Mouse (Mus musculus) limb, embryonic 10.5 days (tissue): Measurements from ENCODE around the gene Abca8b. TPM values are rescaled to one million over a fixed set of nuclear protein-coding genes. Genes with fewer than 3 reads are reported as not detected.
A peak's percentile ranks its signal among the peaks of the same experiment; 100 is the strongest.

Experiments
- DNase-seq: peaks from one replicate; pipeline ENCODE4 v3.0.0-alpha.2; 2017; ENCODE audit warnings: low spot score
- H3K27ac ChIP-seq: fragments of 300-500 bp; sonication (generic); 2 replicates; pipeline ENCODE4 v1.5.1; 2016; ENCODE audit warnings: mild to moderate bottlenecking
- H3K27me3 ChIP-seq: fragments of 300-500 bp; sonication (generic); 2 replicates; pipeline ENCODE4 v1.6.1; 2016; ENCODE audit warnings: low read depth, mild to moderate bottlenecking; ENCODE audit not compliant: poor library complexity, severe bottlenecking
- H3K36me3 ChIP-seq: fragments of 300-500 bp; sonication (generic); 2 replicates; pipeline ENCODE4 v1.6.1; 2016; ENCODE audit warnings: mild to moderate bottlenecking, moderate library complexity
- H3K4me1 ChIP-seq: fragments of 300-500 bp; sonication (generic); 2 replicates; pipeline ENCODE4 v1.6.1; 2016
- H3K4me3 ChIP-seq: fragments of 300-500 bp; sonication (generic); 2 replicates; pipeline ENCODE4 v1.5.1; 2016; ENCODE audit warnings: mild to moderate bottlenecking, moderate library complexity
- H3K9me3 ChIP-seq: fragments of 300-500 bp; sonication (generic); replicated peaks from 2 replicates; pipeline ENCODE4 v1.6.1; 2016; ENCODE audit warnings: mild to moderate bottlenecking
- WGBS: fragments of 180-500 bp; shearing (Covaris S2); methylation state at CpG from one replicate; pipeline ENCODE4 v1.1.7; 2016; 5-methylcytosine and 5-hydroxymethylcytosine counted together
- polyA plus RNA-seq: library from polyadenylated mRNA; unstranded; fragments of >200 nt; fragmentation: Nextera tagmentation; extraction: Ambion mirVana; gene quantifications from 2 replicates; pipeline ENCODE4 v1.2.1, GENCODE M21; 2016

Abca8b gene
- polyA plus RNA-seq, 1 experiment from 2014 or later = 1.6 TPM

DNA sequence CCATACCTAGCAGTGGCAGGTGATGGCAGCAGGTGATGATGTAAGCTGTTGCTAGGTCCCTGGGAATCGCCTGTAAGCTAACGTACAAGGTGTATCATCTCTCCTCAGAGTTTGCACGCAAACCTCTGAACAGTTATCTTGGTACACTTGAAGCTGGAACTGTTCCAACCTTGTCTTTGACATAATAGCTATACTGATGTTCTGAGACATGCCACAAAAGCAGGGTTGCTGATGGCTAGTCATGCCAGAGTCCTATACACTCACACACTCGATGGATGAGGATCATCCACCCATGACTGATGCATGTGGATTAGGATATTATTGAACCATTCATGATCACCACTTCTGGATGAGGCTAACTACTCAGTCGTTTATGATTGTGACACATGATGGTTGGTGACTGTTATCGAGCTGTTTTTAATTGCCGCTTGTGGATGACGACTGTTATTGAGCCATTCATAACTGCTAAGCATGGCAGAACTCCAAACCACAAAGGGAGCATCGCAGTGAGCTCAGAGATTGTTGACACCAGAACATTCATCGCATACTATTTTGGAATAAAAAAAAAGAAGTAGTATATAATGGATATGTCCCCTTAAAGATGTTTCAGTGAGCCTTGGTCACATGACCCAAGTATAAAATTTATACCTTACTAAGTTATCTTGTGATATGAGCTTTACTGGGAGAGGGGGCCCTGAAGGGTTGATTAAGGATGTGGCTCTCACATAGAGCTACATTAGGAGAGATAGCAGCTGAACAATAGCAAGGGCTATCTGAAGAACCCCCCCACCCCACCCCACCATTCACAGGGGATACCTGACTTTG lies 87.2 kb downstream of the Abca8b start:
- WGBS = 91% methylated on average over 10 of the region's 10 CpGs
- H3K27ac ChIP-seq = peak overlapping the region; percentile 19; the same call in 1 of the 2 replicates
- no peaks in the 10 kb centered on the region for H3K36me3 ChIP-seq
- no peak overlapping the region for H3K4me3 ChIP-seq
- H3K4me1 ChIP-seq = peaks cover 35% of the 10 kb centered on the region
- H3K27me3 ChIP-seq = no peaks in the 10 kb centered on the region
- DNase-seq = no peak
- H3K9me3 ChIP-seq = 0 out of 2 replicates have a peak, but pooled peaks cover 1% of the 10 kb centered on the region

DNA sequence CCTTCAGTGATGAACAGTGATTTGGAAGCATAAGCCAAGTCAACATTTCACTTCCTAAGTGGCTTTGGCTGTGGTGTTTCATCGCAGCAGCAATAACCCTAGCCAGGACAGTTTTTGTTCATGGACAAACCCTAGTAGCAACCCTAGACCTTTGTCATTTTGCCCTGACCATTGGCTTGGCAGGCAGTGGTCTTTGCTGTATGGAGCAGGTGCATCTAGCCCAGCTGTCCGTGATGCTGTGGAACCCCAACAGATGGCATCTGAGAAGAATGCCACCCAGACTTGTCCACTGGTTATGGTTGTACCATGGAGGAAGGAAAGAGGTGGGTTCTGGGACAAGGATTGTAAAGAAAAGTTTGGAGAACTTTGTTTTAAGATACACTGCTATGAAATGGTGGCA lies 88.1 kb downstream of the Abca8b start:
- Histone ChIP-seq H3K9me3 (0 out of 2 replicates have a peak, but pooled peaks cover 1% of the 10 kb centered on the region), H3K36me3 (no peaks in the 10 kb centered on the region), H3K27ac (no peak overlapping the region), H3K27me3 (no peaks in the 10 kb centered on the region), H3K4me3 (no peak overlapping the region), H3K4me1 (peaks cover 44% of the 10 kb centered on the region)
- no peak for DNase-seq
- WGBS = 95% methylated on average over 2 of the region's 2 CpGs

DNA sequence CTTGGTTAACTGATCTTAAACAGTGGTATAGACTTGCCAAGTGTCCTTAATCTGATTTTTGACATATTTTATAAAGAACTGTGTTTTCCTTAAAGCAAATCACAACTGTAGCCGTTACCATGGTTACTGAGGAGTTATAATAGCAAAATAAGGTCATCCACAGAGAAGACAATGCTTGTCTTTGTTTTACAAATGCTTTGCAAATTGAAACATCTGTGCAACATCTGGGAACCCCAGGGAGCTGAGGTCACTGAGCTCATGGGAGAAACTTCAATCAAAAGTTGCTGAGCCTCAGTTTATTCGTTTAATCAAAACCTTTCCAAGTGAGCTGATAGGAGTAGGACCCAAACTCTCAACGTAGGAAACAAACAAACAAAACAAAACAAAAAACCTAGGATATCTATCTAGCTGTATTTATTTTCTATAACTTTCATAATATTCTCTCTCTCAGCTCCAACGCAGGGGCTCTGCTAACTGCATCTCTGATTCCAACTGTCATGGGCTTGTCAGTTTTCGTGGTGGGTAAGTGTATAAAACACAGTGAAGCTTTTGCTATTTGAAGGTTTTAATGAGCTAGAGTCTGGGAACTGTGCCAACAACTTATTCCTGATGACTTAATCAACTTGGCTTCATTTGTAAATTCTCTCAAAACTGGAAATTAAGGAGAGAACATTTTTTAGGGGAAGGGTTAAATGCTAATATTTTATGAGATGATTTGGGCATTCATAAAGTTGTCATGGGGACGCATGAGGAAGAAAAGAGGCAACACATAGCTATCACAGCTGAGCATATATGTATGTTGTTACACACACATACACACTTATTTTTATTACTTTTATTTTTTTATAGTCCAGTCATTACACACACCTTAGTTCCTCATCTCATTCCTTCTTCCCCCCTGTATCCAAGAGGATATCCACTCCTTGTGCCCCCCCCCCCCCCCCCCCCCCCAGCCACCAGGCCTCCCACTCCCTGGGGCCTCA lies 92.7 kb downstream of the Abca8b start:
- Histone ChIP-seq H3K9me3 (no peaks in the 10 kb centered on the region), H3K27ac (peak overlapping the region; percentile 77), H3K36me3 (no peaks in the 10 kb centered on the region), H3K4me3 (no peak overlapping the region), H3K4me1 (peaks cover 52% of the 10 kb centered on the region), H3K27me3 (no peaks in the 10 kb centered on the region)
- no peak for DNase-seq
- 39% methylated on average over 6 of the region's 6 CpGs for WGBS

DNA sequence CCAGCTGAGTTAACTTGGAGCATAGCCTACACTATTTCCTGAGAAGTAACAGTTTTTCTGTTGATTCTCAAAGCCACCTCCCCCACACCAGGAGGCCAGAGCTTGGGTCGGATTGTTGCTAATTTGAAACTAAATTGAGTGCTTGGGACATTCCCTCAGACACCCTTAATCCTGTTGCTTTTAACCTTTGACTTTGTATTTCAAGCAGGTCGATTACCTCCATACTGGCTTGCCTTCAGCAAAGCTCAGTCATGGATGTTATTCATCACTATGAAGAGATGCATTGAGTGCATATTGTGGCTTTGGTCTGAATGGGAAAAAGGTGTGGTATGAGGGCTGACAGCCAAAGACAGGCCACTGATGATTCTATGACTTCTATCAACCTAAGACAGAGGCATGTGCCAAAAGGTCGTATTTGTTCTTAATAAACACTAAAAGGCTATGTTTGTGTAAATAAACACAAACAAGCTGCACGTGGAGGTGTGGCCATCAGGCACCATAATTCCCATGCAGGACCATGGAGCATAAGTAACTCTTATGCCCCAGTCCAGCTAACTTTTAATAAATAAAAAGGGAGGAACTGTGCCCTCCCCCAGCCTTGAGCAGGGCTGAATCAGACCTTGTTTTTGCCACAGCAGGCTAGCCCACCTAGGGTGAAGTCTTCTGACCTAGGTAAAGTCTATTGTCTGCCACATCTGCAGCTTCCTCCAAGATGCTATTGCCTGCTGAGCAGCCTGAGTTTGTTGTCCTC lies 95.0 kb downstream of the Abca8b start:
- DNase-seq = peak; percentile 39
- H3K27ac ChIP-seq = peak overlapping the region; percentile 77

DNA sequence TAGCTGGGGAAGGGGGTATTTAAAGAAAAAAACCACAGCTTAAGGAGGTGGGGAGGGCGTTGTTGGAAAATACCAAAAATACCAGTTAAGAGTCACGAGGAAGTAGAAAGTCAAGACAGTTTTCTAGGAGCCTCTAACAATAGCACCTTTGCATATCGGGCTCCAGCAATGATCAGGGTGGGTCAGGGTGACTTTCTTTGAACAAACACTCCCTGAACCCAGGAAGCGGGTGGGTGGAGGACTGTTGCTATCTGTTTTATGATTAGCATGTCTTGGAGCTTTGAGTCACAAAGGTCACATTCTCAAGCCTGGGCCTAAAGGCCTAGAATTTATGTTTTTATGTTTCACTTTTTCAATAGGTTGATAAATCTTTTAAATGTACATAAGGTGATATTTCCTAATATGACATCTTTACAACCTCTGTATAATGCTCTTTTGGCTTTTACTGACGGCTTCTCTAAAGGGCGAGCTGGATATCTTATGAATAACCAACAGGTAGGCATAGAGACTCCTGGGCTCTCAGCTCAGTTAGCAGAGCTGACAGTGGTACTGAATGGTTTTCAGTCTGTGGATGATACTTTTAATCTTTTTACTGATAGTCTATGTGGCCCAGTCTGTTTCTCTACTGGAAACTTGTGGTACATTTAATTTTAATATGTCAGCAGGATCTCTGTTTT lies 96.7 kb downstream of the Abca8b start:
- 93% methylated on average over 6 of the region's 6 CpGs for WGBS
- no peaks in the 10 kb centered on the region for H3K36me3 ChIP-seq
- DNase-seq = no peak

More for the DNA sequence above, 95.0 kb downstream of the Abca8b start:
- H3K9me3 ChIP-seq = no peaks in the 10 kb centered on the region
- WGBS = 14% methylated on average over 4 of the region's 4 CpGs
- H3K4me3 ChIP-seq = no peak overlapping the region
- no peaks in the 10 kb centered on the region for H3K27me3 ChIP-seq
- peaks cover 58% of the 10 kb centered on the region for H3K4me1 ChIP-seq
- no peaks in the 10 kb centered on the region for H3K36me3 ChIP-seq

DNA sequence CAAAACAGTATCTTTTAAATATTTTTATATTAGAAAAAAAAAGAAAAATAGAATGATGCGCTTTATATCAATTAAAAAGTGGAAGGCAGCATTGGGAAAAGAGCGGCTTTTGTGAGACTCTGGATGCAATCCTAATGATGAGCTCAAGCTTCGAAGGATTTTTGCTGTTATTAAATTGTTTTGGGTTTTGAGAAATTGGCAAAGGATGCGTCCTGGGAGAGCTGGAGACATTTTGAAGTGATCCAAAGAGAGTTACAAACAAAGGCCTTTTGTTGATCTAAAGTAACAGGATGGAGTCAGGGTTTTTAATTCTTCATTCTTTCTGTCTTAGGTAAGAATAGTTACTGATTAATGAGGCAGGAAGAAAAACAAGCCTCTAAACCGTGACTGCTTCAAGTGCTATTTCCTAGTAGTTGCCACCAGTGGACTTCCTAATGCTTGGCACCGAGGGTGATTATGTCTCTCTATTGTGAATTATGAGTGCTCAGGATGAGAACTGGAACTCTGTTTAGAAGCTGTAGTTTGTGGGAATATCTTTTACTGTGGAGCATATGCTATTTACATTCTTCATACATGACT lies 99.6 kb downstream of the Abca8b start:
- DNase-seq = no peak
- H3K27ac ChIP-seq = no peak overlapping the region
- WGBS = 77% methylated on average over 6 of the region's 6 CpGs

More for the DNA sequence above, 96.7 kb downstream of the Abca8b start:
- no peaks in the 10 kb centered on the region for H3K27me3 ChIP-seq
- H3K4me3 ChIP-seq = no peak overlapping the region
- peaks cover 50% of the 10 kb centered on the region for H3K4me1 ChIP-seq
- H3K27ac ChIP-seq = no peak overlapping the region
- no peaks in the 10 kb centered on the region for H3K9me3 ChIP-seq

DNA sequence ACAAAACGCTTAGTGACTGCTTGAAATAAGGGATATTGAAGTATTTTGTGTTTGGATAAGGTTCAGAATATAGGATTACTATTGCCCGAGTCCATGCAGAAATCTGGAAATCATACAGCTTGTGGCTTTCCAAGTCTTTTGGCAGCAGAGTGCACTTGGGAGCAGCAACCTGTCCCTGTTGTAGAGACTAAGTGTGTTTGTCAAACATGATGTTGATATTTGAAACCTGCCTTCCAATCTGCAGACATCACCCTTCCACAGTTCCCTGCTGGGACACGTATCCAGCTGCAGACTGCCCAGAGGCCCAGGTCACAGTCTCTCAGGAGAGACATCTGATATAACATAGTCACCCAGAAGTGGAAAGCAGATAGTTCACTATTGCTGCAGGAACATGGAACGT lies 100.1 kb downstream of the Abca8b start:
- no peak for DNase-seq
- Histone ChIP-seq H3K27ac (no peak overlapping the region), H3K4me3 (no peak overlapping the region), H3K36me3 (no peaks in the 10 kb centered on the region), H3K27me3 (no peaks in the 10 kb centered on the region), H3K9me3 (no peaks in the 10 kb centered on the region), H3K4me1 (peaks cover 19% of the 10 kb centered on the region)
- WGBS = 75% methylated on average over 4 of the region's 4 CpGs

More for the DNA sequence above, 99.6 kb downstream of the Abca8b start:
- Histone ChIP-seq H3K9me3 (no peaks in the 10 kb centered on the region), H3K27me3 (no peaks in the 10 kb centered on the region), H3K36me3 (no peaks in the 10 kb centered on the region), H3K4me1 (peaks cover 25% of the 10 kb centered on the region), H3K4me3 (no peak overlapping the region)

DNA sequence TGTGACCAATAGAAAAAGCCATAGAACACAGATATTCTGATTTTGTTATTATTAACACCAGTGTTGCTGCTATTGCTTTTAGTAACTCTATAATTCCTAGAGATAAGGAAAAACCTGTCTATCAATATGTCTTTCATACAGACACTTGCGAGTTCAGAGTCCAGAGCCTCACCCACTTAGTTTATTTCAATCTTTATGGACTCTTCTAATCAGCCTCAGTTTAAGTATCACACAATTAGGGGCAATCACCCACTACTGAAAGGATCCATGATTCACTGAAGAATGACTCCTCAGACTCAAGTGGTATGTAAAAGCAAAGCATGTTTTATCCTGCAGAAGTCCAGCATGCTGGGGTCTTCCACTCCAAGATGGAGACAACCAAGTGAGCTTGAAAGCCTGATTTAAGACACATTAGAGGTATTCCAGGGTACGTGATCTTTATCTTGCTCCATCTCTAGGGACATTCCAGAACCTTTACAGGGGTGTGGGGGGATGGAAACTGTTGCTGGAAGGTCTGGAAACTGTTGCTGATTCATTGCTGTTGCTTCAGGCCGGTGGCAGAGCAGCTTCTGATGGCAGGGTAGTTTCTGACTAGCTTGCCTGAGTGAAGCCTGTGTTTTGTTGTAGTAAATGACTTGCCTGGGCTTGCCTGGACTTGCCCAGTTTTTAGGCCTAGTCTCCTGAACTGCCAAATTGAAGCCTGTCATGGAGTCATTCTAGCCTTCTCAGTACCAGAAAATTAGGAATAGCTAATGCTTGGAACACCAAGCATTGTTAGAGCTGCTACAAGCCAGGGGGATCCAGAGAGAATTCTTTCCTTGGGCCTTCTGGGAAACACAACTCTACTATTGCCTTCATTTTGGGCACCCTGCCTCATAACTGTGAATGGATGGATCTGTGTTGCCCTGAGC lies 101.5 kb downstream of the Abca8b start:
- Histone ChIP-seq H3K36me3 (no peaks in the 10 kb centered on the region), H3K4me1 (peaks cover 11% of the 10 kb centered on the region), H3K27ac (no peak overlapping the region), H3K9me3 (no peaks in the 10 kb centered on the region), H3K4me3 (no peak overlapping the region), H3K27me3 (no peaks in the 10 kb centered on the region)
- no peak for DNase-seq
- 77% methylated on average over 3 of the region's 3 CpGs for WGBS

DNA sequence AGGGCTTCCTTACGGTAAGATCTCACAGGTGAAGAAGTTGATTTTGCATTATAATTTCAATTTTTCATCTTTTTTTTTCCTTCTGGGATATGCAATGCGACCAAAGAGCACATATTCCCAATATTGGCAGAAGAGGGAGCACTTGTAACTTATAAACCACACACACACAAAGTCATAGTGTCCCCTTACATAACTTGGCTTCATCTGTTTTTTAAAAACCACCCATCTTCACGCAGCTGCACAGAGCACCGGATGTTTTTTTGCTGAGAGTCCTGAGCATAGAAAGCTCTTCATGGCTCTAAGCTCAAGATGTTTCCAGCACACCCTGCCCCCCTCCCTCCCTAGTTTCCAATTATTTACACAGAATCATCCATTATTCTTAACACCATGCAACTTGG lies 103.7 kb downstream of the Abca8b start:
- peaks cover 11% of the 10 kb centered on the region for H3K4me1 ChIP-seq
- H3K27me3 ChIP-seq = no peaks in the 10 kb centered on the region
- 83% methylated on average over 4 of the region's 4 CpGs for WGBS
- no peak overlapping the region; the same call in 1 of the 2 replicates for H3K27ac ChIP-seq
- DNase-seq = no peak
- no peaks in the 10 kb centered on the region for H3K36me3 ChIP-seq
- H3K4me3 ChIP-seq = no peak overlapping the region
- no peaks in the 10 kb centered on the region for H3K9me3 ChIP-seq

DNA sequence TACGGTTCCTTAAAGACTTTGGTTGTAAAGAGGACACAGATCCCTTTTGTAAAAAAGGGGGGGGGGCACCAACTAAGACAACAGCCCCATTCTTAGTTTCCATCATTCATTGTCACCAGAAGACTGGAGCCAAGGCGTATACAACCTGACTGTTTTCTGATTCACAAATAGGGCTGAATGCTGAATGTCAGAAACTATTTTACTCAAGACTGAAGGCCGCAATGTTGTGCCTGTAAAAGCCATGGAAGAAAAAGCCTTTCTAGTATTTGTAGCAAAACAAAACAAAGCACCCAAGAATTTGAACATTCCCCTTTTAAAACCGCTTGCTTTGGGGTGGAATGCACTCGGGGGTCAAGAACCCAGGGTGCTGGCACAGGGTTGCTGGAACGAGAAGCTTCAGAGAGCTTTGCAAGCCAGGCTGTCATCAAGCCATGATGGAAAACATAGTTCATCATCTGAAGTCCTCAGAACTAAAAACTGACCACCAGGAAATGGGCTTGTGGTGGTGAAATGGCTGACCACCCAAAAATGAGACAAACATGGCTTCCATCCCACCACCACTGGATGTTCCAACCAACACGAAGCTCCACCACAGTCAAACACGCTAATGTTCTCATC lies 104.2 kb downstream of the Abca8b start:
- Histone ChIP-seq H3K4me1 (peaks cover 11% of the 10 kb centered on the region), H3K27ac (no peak overlapping the region; the same call in 1 of the 2 replicates), H3K27me3 (no peaks in the 10 kb centered on the region), H3K4me3 (no peak overlapping the region), H3K36me3 (no peaks in the 10 kb centered on the region), H3K9me3 (no peaks in the 10 kb centered on the region)
- DNase-seq = no peak
- WGBS = 86% methylated on average over 8 of the region's 8 CpGs

DNA sequence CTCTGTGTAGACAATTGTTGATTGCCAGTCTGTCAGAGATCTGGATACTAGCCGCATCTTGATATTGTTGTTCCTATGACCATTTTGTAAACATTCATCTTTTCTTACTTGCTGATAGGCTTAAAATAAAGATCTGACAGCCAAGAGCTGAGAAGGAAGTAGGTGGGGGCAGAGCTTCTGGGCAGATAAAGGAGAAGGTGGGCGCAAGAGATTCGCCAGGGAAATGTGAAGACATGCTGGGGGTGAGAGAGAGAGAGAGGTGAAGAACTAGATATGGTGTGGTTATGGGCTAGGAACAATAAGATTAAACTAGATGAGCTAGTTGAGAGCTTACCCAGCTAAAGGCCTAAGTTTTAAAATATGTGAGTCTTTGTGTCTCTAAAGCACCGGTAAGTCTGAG lies 106.0 kb downstream of the Abca8b start:
- no peaks in the 10 kb centered on the region for H3K27me3 ChIP-seq
- no peaks in the 10 kb centered on the region for H3K9me3 ChIP-seq
- no peaks in the 10 kb centered on the region for H3K4me1 ChIP-seq
- H3K36me3 ChIP-seq = no peaks in the 10 kb centered on the region
- DNase-seq = no peak
- no peak overlapping the region for H3K27ac ChIP-seq
- WGBS = 95% methylated on average over 4 of the region's 4 CpGs
- no peak overlapping the region for H3K4me3 ChIP-seq
